Mouse (Mus musculus): ENCODE measurements around the gene Mpz. TPM values are rescaled to one million over a fixed set of nuclear protein-coding genes. Genes with fewer than 3 reads are reported as not detected.

Gene Mpz
- total RNA-seq, 2 experiments from 2014 or later, result 10.1 to 20.4 TPM

DNA sequence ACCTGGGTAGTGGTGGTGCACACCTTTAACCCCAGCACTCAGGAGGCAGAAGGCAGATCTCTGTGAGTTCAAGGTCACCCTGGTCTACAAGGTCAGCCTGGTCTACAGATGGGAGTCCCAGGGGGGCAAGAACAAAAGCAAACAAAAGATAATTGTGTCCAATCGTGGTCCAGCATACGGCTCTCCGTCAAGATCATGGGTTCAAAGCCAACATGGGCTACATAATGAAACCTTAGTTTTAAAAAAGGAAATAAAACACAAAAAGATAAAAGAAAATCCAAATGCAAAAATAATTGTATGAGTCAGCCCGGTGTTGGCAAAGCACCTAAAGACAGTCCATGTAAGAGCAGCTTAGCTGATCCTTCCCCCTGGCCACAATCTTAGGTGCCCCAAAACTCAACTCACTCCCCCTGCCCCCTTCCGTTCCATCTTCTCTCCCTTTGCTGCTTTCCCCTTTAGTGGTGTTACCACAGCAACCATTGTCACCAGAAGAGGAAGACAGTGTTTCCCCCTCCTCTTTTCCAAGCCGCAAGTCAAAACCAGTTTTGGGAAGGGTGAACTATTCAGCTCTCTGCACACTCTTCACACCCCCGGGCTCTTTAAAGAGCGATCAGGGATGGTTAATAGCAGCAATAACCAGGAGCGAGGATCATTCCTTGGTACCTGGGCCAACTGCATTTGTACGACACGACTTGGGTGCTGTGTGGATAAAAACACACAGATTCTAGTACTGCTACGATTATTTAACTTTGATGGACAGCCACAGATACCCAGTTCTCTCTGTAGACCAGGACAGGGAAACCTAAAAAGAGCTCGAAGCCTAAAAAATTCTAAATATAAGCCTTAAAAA lies 37.6 kb downstream of the Mpz start:
- no peak for DNase-seq

DNA sequence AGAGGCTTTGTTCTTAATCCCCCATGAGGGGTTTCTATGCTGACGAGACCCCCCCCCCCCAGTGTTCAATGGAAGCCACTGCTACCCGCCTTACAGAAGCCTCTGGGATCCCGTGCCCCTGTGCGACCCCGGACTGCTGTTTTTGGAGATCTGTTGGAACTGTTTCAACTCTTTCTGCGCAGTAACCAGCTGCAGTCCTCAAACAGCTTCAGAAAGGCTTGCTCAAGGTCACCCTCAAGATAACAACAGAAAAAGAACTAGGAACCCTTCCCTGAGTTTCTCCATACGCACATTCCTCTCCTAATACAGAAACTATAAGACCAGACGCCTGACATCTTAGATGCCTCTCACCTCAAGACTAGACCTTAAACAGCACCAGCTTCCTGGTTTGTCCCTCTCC lies 38.5 kb downstream of the Mpz start:
- DNase-seq, result no peak

DNA sequence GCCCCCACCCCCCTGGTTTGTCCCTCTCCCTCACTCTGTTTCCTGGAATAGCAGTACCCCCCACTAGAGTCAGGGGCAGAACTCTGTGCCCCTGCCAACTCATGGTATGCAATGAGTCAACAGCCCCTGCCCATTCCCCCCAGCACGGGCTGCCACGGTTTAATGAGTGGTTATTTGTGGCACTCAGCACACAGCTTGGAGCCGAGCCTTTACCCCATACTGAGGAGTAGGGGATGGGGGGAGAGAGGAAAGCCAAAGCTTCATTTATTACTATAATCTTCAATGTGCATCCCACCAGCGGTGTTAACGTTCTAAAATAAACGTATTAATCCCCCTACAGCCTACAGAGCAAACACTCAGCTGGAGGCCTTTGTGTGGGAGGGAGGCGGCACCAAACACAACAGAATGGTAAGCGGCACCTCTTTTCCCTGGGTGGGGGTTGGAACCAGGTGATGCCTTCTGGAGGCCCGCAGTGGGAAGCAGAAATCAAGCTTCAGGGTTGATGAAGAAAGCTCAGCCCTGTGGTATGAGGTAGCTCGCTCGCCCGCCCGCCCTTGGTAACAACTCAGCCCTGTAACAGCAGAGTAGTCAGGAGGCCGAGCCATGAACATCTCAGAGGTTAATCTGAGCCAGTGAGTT lies 39.1 kb downstream of the Mpz start:
- no peak for DNase-seq

DNA sequence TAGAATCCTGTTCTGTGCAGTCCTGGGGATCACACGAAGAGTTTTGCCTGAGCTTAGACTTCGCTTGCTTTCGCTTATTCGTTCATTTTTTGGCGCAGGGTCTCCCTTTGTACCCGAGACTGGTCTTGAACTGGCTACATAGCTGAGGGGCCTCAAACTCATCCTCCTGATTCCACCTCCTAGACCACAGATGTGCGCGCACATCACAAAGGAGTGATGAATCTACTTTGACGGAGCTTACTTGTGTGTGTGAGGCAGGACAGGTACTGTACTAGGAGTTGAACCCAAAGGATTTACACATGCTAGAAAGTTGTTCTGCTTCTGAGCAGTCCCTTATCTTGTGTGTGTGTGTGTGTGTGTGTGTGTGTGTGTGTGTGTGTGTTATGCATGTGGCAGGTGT lies 40.3 kb downstream of the Mpz start:
- no peak for DNase-seq

DNA sequence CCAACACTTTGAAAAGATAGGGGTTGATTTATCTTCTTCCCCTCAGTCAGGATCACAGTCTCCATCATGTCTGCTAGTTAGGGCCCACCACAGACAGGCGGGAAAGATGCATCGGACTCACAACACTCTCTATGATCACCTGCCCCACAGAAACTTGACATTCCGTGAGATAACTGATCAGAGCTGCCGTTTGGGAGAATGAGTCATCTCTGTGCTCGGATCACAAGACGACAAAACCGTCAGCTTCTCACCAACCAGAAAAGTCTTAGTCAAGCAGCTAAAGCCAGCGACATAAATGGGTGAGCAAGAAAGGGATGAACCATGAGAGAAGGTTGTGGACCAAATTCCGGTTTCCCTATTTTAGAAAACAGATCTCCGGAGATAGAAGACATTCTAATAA lies 41.8 kb downstream of the Mpz start:
- DNase-seq, result no peak

DNA sequence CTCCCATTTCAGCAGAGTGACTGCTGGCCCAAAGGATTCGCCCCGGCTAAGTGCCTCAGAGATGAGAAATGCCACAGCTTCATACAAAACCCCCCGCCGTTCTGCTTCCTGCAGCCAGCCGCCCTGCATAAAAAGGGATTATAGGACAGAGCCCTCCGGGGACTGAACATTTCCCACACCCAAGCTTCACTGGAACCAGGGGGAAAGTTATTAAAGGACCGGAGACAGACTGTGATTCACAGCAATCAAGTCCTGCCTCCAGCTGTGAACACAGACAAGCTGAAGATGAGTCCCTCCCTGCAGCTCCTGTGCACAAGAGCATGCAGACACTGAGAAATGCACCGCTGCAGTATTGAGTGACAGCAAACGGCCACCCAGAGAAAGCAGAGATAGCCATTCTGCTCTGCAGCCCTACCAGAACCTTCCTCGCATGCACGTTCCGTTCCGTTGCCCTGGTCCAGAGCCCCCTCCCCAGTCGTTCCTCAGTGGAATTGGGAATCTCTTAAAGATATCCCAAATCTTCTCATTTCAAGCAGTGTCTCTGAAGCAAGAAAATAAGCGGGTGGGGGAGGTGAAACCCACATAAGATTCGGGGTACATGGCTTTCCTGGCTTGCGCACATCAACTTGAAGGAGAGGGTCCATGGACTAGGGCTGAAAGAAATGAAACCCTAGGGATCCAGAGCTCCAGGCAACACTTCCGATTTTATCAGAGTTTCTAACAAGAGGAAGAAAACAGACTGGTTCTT lies 42.8 kb downstream of the Mpz start:
- no peak for DNase-seq

DNA sequence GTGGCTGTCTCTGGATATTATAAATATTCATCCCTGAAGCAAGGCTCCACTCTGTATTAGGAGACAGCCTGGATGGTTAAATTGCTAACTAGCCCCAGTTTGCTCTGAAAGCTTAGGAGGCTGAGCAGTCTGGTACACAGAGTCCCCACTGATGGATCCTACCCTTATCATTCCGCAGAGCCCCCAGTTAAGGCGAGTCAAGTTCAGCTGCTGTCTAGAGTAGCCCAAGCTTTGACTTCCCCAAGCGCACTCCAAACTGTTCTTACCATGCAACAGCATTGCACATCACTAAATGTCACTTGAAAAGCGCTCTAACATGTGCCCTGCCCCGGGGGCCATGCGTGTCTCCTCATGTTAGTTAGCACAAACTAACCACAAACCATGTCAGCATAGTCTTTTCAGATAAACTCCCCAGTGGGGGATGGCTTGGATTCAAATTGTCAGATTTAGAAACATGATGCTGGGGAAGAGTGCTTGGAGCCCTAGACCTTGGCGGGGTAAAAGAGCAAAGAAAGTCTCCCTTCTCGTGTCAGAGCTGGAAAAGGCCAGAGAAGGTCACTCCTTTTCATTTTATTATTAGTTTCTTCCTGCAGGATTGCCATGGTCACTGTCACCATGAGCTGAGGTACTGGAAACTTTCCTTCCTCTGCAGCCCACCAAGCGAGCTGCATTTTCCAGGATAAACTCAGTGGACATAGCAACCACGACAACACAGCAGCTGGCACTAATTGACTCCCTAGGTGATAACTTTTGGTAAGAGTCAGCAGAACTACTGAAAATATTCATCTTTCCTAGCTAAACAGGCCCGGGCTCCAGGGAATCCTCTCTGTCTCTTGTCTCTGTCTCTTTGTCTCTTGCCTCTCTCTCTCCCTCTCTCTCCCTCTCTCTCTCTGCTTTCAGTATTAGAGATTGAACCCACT lies 43.7 kb downstream of the Mpz start:
- DNase-seq, result no peak

DNA sequence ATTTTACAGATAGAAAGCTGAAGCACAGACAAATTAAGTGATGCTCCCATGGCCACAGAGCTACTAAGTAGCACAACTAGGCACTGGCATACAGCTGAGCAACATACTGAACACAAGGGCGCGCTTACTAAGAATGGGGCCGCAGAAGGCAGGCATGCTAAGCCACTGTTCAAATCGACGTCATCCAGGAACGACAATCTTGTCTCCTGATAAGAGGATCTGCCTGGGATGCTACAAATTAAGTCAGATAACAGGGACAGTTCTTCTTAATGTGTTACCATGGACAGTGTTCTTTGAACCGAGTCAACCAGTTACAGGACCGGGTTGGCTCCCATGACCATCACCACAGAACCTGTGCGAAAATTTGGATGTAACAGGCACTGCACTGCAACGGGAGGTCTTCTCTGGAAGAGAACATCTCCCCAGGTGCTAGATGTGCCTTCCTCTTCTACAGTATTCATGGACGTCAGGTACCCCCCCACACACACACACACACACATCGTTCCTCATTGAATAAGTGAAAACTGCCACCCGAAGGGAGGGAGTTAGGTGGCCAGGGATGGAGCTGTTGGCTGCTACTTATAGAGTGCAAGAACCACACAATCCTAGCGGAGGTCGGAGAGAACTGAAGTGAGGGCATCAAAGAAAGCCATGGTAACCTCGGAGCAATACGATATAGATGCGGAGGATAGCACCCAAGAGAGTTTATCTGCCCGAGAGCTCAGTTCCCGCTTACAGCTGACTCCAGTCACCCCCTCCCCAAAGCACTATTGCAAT lies 44.7 kb downstream of the Mpz start:
- DNase-seq, result no peak

DNA sequence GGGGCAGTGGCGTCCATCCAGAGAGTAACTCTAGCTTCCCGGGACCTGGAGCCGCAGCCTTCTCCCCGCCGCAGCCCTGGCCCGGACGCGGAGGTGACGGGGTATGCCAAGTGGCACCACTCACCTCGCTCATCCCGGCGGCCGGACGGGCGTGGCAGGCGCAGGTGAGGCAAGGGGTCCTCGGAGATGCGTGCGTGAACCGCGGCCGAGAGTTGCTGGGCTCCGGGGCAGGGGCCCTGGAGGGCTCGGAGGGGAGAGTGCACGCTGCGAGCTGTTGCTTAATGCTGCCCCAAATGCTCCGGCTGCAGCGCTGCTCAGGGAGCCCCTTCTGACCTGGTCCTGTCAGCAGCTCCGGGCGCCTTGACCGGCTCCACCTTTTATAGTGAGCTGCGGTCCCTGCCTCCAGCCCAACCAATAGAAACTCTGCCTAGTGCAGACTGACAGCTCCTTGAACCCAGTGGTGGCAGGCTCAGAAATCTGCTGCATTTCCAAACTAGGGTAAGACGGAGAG lies 45.4 kb downstream of the Mpz start, which contains the start of gene Pcp4l1:
Pcp4l1 (minus strand) TSS at position 382 of the 511 bp plus-strand sequence.
- peak; percentile 76 for DNase-seq

DNA sequence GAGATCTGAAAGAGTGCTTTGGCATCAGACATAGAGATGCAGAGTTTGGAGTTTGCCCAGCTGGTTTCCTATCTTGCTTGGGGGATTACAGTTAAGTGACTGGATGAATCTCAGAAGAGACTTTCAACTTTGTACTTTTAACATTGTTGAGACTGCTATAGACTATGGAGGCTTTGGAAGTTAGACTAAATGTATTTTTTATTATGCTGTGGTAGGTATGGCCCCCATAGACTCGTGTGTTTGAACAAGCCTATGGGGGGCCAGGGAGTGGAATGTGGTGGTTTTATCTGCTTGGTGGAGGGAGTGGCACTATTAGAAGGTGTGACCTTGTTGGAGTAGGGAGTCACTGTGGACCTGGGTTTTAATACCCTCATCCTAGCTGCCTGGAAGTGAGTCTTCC lies 49.0 kb downstream of the Mpz start:
- DNase-seq, result no peak

DNA sequence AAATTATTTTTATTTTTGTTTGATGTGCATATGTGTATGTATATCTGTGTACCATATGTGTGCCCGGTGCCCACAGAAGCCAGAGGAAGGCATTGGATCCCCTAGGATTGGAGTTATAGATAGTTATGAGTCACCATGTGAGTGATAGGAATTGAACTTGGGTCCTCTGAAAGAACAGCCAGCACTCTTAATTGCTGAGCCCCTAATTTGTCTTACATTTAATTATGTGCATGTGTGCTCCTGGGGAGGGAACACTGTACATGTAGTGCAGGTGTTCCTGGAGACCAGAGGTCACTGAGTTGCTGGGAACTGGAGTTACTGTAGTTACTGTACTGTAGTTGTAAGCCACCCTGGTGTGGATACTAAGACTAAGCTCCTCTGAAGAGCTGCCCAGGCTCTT lies 50.3 kb downstream of the Mpz start:
- no peak for DNase-seq

DNA sequence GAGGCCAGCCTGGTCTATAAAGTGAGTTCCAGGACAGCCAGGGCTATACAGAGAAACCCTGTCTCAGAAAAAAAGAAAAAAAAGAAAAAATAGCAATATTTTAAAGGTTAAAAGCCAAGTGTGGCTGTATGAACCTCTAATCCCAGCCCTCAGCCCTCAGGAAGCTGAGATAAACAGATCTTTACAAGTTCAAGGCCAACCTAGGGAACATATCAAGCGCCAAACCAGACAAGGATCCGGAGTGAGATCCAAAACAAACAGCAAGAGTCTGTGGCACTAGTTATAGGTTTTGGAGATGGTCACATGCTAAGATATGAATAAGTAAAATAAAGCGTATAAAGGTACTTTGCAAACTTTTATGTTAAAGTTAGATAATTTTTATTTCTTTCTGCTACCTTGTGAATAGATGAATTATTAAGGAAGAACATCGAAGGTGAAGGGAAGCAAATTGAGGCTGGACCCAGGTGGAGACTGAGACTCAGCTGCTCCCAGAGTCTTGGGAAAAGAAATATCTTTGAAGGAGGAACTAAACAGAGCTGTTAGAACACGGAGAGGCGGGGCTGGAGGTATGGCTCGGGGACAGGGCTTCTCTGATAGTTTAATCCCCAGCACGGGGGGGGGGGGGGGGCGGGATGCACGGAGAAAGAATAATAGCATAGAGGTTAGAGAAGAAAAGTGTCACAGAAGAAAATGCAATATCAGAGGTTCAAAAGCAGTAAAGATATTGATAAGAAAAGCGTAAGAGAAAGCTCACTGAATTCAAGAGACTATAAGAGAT lies 53.1 kb downstream of the Mpz start:
- no peak for DNase-seq

DNA sequence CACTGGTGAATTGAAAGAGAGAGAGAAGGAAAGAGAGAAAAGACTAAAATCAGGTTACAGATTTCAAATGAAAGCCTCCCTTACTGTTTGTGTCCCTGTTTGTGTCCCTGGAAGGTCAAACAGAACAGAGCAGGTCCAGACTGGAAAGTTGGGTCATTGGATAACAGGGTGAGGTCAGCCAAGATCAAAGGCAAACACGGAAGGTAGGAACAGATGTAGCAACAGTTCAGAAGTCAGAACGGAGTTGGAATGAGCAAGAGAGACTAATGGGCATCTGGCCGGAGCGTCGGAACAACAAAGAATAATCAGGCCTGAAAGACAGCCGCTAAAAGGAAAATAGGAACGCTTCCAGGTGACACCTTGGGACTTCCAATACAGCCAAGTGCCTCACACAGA lies 53.7 kb downstream of the Mpz start:
- DNase-seq, result no peak

DNA sequence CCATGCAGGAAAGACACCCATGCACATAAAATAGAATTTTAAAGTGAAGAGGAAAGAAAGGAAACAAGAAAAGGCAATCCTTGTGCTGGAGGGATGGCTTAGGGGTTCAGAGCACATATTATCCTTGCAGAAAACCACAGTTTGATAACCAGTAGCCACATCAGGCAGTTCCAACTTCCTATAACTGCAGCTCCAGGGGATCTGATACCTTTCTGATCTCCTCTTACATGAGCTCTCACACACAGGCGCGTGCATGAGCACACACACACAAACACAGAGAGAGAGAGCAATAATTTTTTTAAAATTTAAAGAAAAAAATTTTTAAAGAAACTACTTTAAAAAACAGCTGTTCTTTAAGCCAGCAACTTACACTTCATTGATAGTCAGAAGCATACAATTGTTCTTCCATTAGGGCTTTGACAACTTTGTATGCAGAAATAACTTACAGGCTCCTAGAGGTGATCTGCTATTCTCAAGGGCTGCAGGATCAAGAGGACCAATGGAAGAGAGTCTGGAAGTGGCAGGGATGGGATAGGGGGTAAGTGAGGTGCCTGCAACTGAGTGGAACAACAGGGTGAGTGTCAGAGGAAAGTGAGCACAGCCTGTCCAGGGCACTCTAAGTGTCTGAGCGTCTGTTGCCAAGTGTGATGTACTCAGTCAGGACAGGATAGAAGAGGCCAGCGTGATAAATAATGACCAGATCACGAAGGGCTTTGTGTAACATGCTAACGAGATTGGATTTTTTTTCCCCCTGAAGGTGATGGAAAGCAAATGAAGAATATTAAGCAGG lies 55.4 kb downstream of the Mpz start:
- DNase-seq, result no peak

DNA sequence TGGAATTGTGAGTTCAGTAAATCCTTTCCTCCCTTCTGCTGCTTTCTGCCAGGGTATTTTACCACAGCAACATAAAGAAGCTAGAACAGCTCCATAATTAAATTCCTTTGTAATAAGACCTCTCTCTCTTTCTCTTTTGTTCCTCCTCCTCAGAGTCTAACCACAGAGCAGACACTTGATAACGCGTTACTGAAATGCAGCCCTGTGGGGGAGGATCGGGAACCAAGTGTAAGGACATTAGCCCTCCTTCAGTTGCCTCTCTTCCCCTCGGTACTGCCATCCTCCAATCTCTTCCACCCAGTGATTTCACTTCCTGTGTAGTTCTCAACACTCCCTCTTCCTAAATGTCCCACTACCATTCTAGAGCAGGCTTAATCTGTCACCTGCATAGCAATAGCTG lies 58.9 kb downstream of the Mpz start:
- no peak for DNase-seq

Data from adrenal gland, postnatal 10 days (tissue).